Mouse (Mus musculus): ENCODE results near the gene Mast3.

DNA sequence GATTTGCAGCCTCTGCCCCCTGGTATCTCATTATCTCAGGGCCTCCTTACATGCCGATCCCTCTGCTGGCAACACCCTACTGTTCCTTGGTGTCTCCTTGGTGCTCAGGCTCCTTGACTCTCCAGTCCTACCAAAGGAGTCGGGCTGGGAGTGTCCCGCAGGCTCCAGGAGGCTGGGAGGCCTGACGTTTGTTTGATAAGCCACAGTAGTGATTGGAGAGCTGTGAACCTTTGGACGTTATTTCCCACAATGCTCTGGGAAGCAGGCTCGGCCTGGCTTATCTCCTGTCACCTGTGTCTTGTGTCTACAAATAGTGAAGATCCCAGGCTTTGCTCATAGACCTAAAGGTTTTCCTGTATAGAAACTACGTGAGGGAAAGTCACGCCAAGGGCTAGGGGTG lies 40.8 kb downstream of the Mast3 start:
- no peak for TF ChIP-seq CTCF (IDR thresholded peaks at IDR 0.05; ENCODE audit: borderline replicate concordance, extremely low read depth, insufficient read depth, insufficient read length)
- TF ChIP-seq POLR2A (IDR thresholded peaks at IDR 0.05; ENCODE audit: borderline replicate concordance, extremely low read depth, insufficient read depth, insufficient read length, poor library complexity, severe bottlenecking) = no peak
